Mouse (Mus musculus) forebrain, embryonic 16.5 days (tissue): ENCODE results near the gene Prkce. TPM values are rescaled to one million over a fixed set of nuclear protein-coding genes. Genes with fewer than 3 reads are reported as not detected.
A peak's percentile ranks its signal among the peaks of the same experiment; 100 is the strongest.

Experiments used
- ATAC-seq: fragments of 200-750 bp; cut with Nextera tagmentation; 2 replicates; pipeline ENCODE4 v1.8.0; 2017; ENCODE audit warnings: mild to moderate bottlenecking, moderate library complexity
- H3K27ac ChIP-seq: fragments of 300-500 bp; sonication (generic); 2 replicates; pipeline ENCODE4 v1.5.1; 2014; ENCODE audit warnings: low read length, control low read depth
- H3K27me3 ChIP-seq: fragments of 300-500 bp; sonication (generic); replicated peaks from 2 replicates; pipeline ENCODE4 v1.6.1; 2014; ENCODE audit warnings: low read length; ENCODE audit not compliant: control insufficient read depth, insufficient read depth
- H3K36me3 ChIP-seq: fragments of 300-500 bp; sonication (generic); 2 replicates; pipeline ENCODE4 v1.6.1; 2014; ENCODE audit not compliant: control insufficient read depth, insufficient read depth
- H3K4me1 ChIP-seq: fragments of 300-500 bp; sonication (generic); replicated peaks from 2 replicates; pipeline ENCODE4 v1.6.1; 2014; ENCODE audit warnings: low read length; ENCODE audit not compliant: control insufficient read depth, insufficient read depth
- H3K4me2 ChIP-seq: fragments of 300-500 bp; sonication (generic); 2 replicates; pipeline ENCODE4 v1.6.1; 2014; ENCODE audit warnings: mild to moderate bottlenecking, low read length, control low read depth
- H3K4me3 ChIP-seq: fragments of 300-500 bp; sonication (generic); replicated peaks from 2 replicates; pipeline ENCODE4 v1.5.1; 2014; ENCODE audit warnings: mild to moderate bottlenecking, low read length, control low read depth
- H3K9ac ChIP-seq: fragments of 300-500 bp; sonication (generic); replicated peaks from 2 replicates; pipeline ENCODE4 v1.6.1; 2014; ENCODE audit warnings: low read depth, low read length, control low read depth
- H3K9me3 ChIP-seq: fragments of 300-500 bp; sonication (generic); 2 replicates; pipeline ENCODE4 v1.6.1; 2016; ENCODE audit warnings: low read length; ENCODE audit not compliant: control insufficient read depth
- WGBS: fragments of 180-500 bp; shearing (Covaris S2); extraction: QIAGEN DNeasy Blood & Tissue Kit; methylation state at CpG from one replicate; pipeline ENCODE4 v1.1.7; 2014; 5-methylcytosine and 5-hydroxymethylcytosine counted together
- polyA plus RNA-seq: library from polyadenylated mRNA; unstranded; fragments of >200 nt; fragmentation: Nextera tagmentation; extraction: Ambion mirVana; gene quantifications from 2 replicates; pipeline ENCODE4 v1.2.1, GENCODE M21; 2015

Prkce gene
- polyA plus RNA-seq, 1 experiment from 2014 or later = 42.9 TPM

DNA sequence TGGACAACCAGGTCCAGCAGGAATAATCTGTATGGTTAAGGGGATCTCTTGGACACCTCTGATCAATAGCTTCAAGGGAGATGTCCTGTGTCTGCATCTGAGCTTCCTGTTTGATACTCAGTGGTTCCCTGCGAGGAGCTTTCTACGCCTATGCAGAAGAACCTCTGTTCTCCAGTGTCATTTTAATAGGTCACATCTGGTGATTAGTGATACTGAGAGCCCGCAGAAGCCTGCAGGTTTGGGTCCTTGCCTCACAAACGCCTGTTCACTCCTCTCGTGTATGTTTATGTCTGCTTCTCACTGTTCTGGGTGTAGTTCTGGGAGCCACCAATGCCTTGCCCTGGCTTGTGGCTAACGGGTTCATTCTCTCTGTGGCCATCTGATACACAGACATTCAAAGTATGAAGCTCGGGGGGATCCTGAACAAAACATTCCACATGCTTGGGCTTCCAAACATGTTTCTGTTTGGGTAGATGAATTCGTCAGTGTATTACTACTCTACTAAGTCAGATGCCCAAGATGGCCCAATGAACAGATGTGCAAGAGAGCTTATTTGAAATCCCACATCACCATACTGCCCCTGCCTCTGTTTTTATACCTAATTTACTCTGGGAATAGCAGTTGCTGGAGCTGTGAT is 202.6 kb downstream of the Prkce start:
- WGBS = 85% methylated on average over 8 of the region's 8 CpGs
- no peak overlapping the region for H3K27ac ChIP-seq
- no peak overlapping the region for H3K4me2 ChIP-seq
- H3K4me1 ChIP-seq = peaks cover 31% of the 10 kb centered on the region
- no peaks in the 10 kb centered on the region for H3K27me3 ChIP-seq
- H3K4me3 ChIP-seq = no peak overlapping the region
- no peak for ATAC-seq
- no peaks in the 10 kb centered on the region for H3K9me3 ChIP-seq
- no peak overlapping the region for H3K9ac ChIP-seq
- no peaks in the 10 kb centered on the region for H3K36me3 ChIP-seq

- Histone ChIP-seq H3K4me2 (no peak overlapping the region), H3K27ac (peak overlapping the region; percentile 30; the same call in 1 of the 2 replicates)
These were observed 203.5 kb downstream of the Prkce start for GRCm38 (mm10) chr17:86371101-86371561.

GRCm38 (mm10) chr17:86376389-86376788 is 208.8 kb downstream of the Prkce start:
- Histone ChIP-seq H3K27me3 (no peaks in the 10 kb centered on the region), H3K9me3 (no peaks in the 10 kb centered on the region), H3K4me3 (no peak overlapping the region), H3K27ac (no peak overlapping the region), H3K4me1 (peaks cover 12% of the 10 kb centered on the region), H3K9ac (no peak overlapping the region), H3K36me3 (no peaks in the 10 kb centered on the region), H3K4me2 (no peak overlapping the region)
- WGBS = 93% methylated on average over 6 of the region's 6 CpGs
- ATAC-seq = no peak

More at GRCm38 (mm10) chr17:86371101-86371561, 203.5 kb downstream of the Prkce start:
- WGBS = 59% methylated on average over 4 of the region's 4 CpGs
- Histone ChIP-seq H3K36me3 (no peaks in the 10 kb centered on the region), H3K9ac (no peak overlapping the region), H3K4me1 (peaks cover 31% of the 10 kb centered on the region), H3K27me3 (no peaks in the 10 kb centered on the region), H3K4me3 (no peak overlapping the region), H3K9me3 (no peaks in the 10 kb centered on the region)
- peak; percentile 49 for ATAC-seq

DNA sequence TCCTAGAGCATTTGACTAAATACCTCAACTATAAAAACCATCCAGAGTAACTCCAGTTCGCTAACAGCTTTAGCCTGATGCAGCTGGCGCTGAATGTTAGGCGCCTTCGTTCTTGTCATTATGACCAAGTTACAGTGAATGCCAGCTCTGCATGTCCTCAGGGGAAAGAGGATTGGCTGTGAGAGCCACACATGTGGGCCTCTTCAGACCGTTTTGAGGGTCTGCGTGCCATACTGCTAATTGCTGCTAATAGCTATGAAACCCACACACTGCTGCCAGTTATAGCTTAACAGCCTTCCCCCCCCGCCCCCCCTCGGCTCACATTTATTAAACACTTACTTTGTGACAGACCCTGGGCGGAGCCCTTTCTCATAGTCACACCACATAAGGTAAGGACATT is 210.3 kb downstream of the Prkce start:
- Histone ChIP-seq H3K4me3 (no peak overlapping the region), H3K36me3 (no peaks in the 10 kb centered on the region), H3K27me3 (no peaks in the 10 kb centered on the region), H3K27ac (no peak overlapping the region), H3K4me2 (no peak overlapping the region), H3K9me3 (no peaks in the 10 kb centered on the region), H3K9ac (no peak overlapping the region), H3K4me1 (peaks cover 13% of the 10 kb centered on the region)
- peak; percentile 70 for ATAC-seq
- 57% methylated on average over 9 of the region's 9 CpGs for WGBS

GRCm38 (mm10) chr17:86378611-86379010 is 211.0 kb downstream of the Prkce start:
- no peaks in the 10 kb centered on the region for H3K9me3 ChIP-seq
- H3K36me3 ChIP-seq = no peaks in the 10 kb centered on the region
- H3K4me1 ChIP-seq = peaks cover 19% of the 10 kb centered on the region
- no peak for ATAC-seq
- H3K27me3 ChIP-seq = no peaks in the 10 kb centered on the region
- H3K4me3 ChIP-seq = no peak overlapping the region
- 90% methylated on average over 11 of the region's 11 CpGs for WGBS
- H3K4me2 ChIP-seq = no peak overlapping the region
- H3K9ac ChIP-seq = no peak overlapping the region
- no peak overlapping the region for H3K27ac ChIP-seq

GRCm38 (mm10) chr17:86379405-86380137 is 212.0 kb downstream of the Prkce start:
- H3K4me1 ChIP-seq = peaks cover 23% of the 10 kb centered on the region
- H3K9ac ChIP-seq = peak overlapping the region; percentile 34; the same call in 1 of the 2 replicates
- no peaks in the 10 kb centered on the region for H3K36me3 ChIP-seq
- H3K9me3 ChIP-seq = no peaks in the 10 kb centered on the region
- H3K27ac ChIP-seq = peak overlapping the region; percentile 22; the same call in 1 of the 2 replicates
- no peaks in the 10 kb centered on the region for H3K27me3 ChIP-seq
- WGBS = 8% methylated on average over 17 of the region's 17 CpGs
- ATAC-seq = no peak
- H3K4me2 ChIP-seq = no peak overlapping the region
- H3K4me3 ChIP-seq = no peak overlapping the region

- no peak overlapping the region for H3K4me3 ChIP-seq
- no peak overlapping the region for H3K4me2 ChIP-seq
- peaks cover 23% of the 10 kb centered on the region for H3K4me1 ChIP-seq
- H3K36me3 ChIP-seq = no peaks in the 10 kb centered on the region
- 80% methylated on average over 9 of the region's 9 CpGs for WGBS
- H3K9ac ChIP-seq = no peak overlapping the region
- no peaks in the 10 kb centered on the region for H3K9me3 ChIP-seq
- H3K27ac ChIP-seq = no peak overlapping the region
- ATAC-seq = no peak
- H3K27me3 ChIP-seq = no peaks in the 10 kb centered on the region
These were observed 213.9 kb downstream of the Prkce start for GRCm38 (mm10) chr17:86381464-86381863.

DNA sequence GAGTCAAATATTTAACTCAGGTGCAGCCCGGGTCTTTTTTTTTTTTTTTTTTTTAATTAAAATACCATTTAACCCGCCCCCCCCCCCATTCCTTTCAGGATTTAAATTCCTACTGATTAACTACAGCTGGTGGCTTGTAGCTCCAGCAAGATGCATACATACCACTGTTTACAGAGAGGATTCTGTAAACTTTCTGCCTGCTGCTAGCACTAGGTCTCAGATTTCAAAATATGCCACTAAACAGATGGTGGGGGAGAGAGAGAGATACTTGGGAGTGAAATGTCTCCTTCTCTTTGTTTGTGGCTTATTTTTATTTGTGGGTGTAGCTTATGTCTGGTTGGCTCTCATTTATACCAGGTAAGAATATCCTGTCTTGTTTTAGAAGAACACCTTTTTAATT is 215.3 kb downstream of the Prkce start:
- peak; percentile 27; the same call in 1 of the 2 replicates for ATAC-seq
- Histone ChIP-seq H3K4me2 (no peak overlapping the region), H3K36me3 (no peaks in the 10 kb centered on the region), H3K9ac (no peak overlapping the region), H3K9me3 (no peaks in the 10 kb centered on the region), H3K27ac (no peak overlapping the region; the same call in 1 of the 2 replicates), H3K4me3 (no peak overlapping the region), H3K4me1 (peaks cover 18% of the 10 kb centered on the region), H3K27me3 (no peaks in the 10 kb centered on the region)
- 17% methylated on average over 2 of the region's 2 CpGs for WGBS

DNA sequence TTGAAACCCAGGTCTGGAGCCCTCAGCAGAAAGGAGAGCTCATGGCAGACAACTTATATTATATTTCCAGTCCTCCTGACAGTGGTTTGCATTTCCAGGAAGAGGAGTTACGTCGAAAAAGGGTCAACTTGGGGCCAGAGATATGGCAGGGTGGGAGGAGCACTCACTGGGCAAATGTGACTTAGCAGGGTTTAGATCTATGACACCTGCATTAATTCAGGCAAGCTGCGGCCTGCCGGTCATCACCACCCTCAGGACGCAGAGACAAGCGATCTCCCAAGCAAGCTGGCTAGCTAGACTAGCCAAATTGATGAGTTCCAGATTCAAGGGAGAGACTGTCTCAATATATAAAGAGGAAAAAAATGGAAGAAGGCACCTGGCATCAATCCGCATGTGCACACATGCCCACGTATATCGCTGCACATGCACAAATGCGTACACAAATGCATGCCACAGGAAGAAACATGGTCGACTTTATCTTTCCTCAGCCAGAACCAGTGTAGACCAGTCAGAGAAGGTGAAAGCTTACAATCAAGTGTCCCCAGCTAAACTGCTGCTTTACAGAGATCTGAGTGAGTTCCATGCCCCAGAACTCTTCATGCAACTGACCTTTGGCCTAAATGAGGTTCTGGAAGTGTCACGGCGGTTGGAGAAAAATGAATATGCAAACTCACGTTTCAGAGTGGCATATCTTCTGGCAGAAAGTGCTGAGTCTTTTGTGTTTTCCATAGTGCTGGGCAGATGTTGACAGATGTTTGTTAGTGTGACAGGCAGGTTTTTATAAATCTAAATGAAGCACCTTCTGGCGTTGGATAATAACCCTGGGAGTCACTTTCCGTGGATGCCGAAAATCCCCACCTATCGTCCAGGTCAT is 216.4 kb downstream of the Prkce start:
- Histone ChIP-seq H3K9me3 (no peaks in the 10 kb centered on the region), H3K27me3 (no peaks in the 10 kb centered on the region), H3K36me3 (no peaks in the 10 kb centered on the region), H3K4me3 (no peak overlapping the region), H3K4me1 (peaks cover 18% of the 10 kb centered on the region), H3K9ac (no peak overlapping the region), H3K4me2 (no peak overlapping the region), H3K27ac (no peak overlapping the region)
- 90% methylated on average over 18 of the region's 18 CpGs for WGBS
- no peak for ATAC-seq
